Mouse (Mus musculus) lung, postnatal 0 days (tissue): ENCODE data around the gene Med12l. TPM values are rescaled to one million over a fixed set of nuclear protein-coding genes. Genes with fewer than 3 reads are reported as not detected.

Experiments
- ATAC-seq: fragments of 200-750 bp; cut with Nextera tagmentation; 2 replicates; pipeline ENCODE4 v1.8.0; 2017; ENCODE audit warnings: moderate library complexity
- DNase-seq: peaks from one replicate; pipeline ENCODE4 v3.0.0-alpha.2; 2016; ENCODE audit warnings: low spot score
- H3K27ac ChIP-seq: fragments of 300-500 bp; sonication (generic); 2 replicates; pipeline ENCODE4 v1.5.1; 2014; ENCODE audit warnings: antibody characterized with exemption, mild to moderate bottlenecking, low read length, mixed read lengths
- H3K27me3 ChIP-seq: fragments of 300-500 bp; sonication (generic); replicated peaks from 2 replicates; pipeline ENCODE4 v1.6.1; 2014; ENCODE audit warnings: low read length, mixed read lengths; ENCODE audit not compliant: insufficient read depth
- H3K36me3 ChIP-seq: fragments of 300-500 bp; sonication (generic); 2 replicates; pipeline ENCODE4 v1.6.1; 2014; ENCODE audit warnings: low read length, mixed read lengths; ENCODE audit not compliant: insufficient read depth
- H3K4me1 ChIP-seq: fragments of 300-500 bp; sonication (generic); 2 replicates; pipeline ENCODE4 v1.6.1; 2014; ENCODE audit warnings: antibody characterized with exemption, low read depth, low read length, mixed read lengths; ENCODE audit not compliant: insufficient read depth
- H3K4me2 ChIP-seq: fragments of 300-500 bp; sonication (generic); replicated peaks from 2 replicates; pipeline ENCODE4 v1.6.1; 2014; ENCODE audit warnings: low read depth, mild to moderate bottlenecking, low read length, moderate library complexity, mixed read lengths
- H3K4me3 ChIP-seq: fragments of 300-500 bp; sonication (generic); 2 replicates; pipeline ENCODE4 v1.5.1; 2014; ENCODE audit warnings: low read depth, low read length
- H3K9ac ChIP-seq: fragments of 300-500 bp; sonication (generic); replicated peaks from 2 replicates; pipeline ENCODE4 v1.6.1; 2014; ENCODE audit warnings: low read depth, mild to moderate bottlenecking
- H3K9me3 ChIP-seq: fragments of 300-500 bp; sonication (generic); 2 replicates; pipeline ENCODE4 v1.6.1; 2016; ENCODE audit warnings: low read length, mixed read lengths
- CTCF ChIP-seq: IDR thresholded peaks from 2 replicates; pipeline ENCODE4 v1.5.1; 2016; ENCODE audit warnings: antibody characterized with exemption, mild to moderate bottlenecking
- EP300 ChIP-seq: IDR thresholded peaks from 2 replicates; pipeline ENCODE4 v1.6.1; 2016; ENCODE audit warnings: antibody characterized with exemption, mild to moderate bottlenecking, control low read depth
- WGBS: fragments of 180-500 bp; shearing (Covaris S2); extraction: QIAGEN DNeasy Blood & Tissue Kit; methylation state at CpG from one replicate; pipeline ENCODE4 v1.1.7; 2014; 5-methylcytosine and 5-hydroxymethylcytosine counted together
- polyA plus RNA-seq: library from polyadenylated mRNA; unstranded; fragments of >200 nt; fragmentation: Nextera tagmentation; extraction: Ambion mirVana; gene quantifications from 2 replicates; pipeline ENCODE4 v1.2.1, GENCODE M21; 2015

Gene Med12l
- polyA plus RNA-seq, 1 experiment from 2014 or later = 0.27 TPM

DNA sequence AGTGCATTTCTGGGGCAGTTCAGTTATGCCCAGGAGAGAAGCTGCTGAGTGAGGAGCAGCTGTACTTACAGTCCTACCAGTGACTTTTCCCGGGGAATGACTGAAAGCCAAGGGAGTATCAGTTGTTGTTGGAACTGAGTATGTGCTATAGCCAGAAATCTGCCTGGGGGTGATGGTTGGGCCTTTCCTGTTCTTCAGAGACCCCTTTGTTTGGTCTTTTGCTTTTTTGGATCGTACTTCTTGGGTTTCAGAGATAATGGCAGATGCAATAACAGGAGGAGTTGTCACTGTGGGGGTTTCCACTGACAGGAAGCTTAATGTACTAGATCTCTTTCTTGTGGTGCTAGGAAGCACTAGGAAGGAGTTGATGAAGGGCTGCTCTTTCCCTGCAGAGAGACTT is 322.9 kb downstream of the Med12l start:
- DNase-seq = no peak
- no peaks in the 10 kb centered on the region for H3K36me3 ChIP-seq

DNA sequence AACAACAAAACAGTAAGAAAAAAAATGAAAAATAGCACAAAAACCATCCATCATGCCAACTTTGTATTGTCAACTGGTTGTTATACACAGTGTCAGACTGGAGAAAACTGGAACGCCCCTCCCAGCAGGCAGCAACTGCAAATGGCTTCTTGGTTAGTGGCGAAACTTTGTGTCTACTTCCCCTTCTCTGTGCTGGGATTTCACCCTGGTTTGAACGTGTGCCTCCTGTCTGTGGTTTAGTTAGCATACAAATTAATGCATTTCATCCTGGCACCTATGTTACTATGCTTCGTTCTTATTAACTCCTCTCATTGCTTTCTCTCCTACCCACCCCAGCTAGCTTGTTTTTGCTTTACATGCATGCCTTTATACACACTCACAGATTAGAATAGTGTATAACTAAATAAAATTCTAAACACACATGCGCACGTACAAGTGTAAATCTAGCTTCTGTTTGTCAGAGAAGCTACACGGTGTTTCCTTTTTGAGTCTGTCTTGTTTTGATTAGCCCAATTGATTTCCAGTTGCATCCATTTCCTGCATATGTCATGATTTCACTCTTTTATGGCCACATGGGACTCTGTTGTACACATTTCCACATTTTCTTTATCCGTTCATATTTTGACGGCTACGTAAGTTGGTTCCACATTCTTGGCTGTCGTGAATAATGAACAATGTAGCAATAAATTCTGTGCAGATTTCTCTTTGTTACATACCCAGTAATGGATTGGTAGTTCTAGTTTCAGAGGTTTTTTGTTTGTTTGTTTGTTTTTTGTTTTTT is 336.2 kb downstream of the Med12l start:
- Histone ChIP-seq H3K36me3 (no peaks in the 10 kb centered on the region), H3K9ac (no peak overlapping the region), H3K4me1 (no peaks in the 10 kb centered on the region), H3K4me3 (no peak overlapping the region), H3K4me2 (no peak overlapping the region), H3K27ac (no peak overlapping the region), H3K9me3 (no peaks in the 10 kb centered on the region), H3K27me3 (no peaks in the 10 kb centered on the region)
- TF ChIP-seq EP300 = no peak
- TF ChIP-seq CTCF = no peak
- ATAC-seq (no peak), DNase-seq (peak; percentile 15)
- WGBS = 64% methylated on average over 11 of the region's 11 CpGs

More for the DNA sequence above, 322.9 kb downstream of the Med12l start:
- H3K4me3 ChIP-seq = no peak overlapping the region
- TF ChIP-seq EP300 = no peak
- no peak for TF ChIP-seq CTCF
- ATAC-seq = no peak
- H3K4me2 ChIP-seq = no peak overlapping the region
- no peaks in the 10 kb centered on the region for H3K4me1 ChIP-seq
- H3K9ac ChIP-seq = no peak overlapping the region
- 84% methylated on average over 2 of the region's 2 CpGs for WGBS
- no peak overlapping the region for H3K27ac ChIP-seq
- no peaks in the 10 kb centered on the region for H3K27me3 ChIP-seq
- no peaks in the 10 kb centered on the region for H3K9me3 ChIP-seq

DNA sequence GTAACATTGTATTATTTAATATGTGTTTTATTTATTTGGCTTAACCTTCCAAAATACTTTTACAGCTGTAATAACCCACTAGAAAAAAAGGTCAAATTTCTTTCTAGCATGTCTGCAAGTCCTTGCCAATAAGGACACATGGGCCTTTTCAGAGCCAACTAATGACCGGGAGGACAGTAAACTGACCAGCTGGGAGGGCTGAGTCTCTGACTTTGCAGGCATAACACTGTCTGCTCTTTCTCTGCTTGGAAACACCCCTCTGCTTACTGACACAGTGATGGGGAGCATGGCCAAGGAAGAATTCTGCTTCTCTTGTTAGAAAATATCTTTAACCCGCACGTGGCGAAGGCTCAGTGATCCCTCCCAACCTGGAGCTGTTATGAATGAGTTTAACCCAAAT is 337.4 kb downstream of the Med12l start:
- 48% methylated on average over 4 of the region's 4 CpGs for WGBS
- H3K27ac ChIP-seq = no peak overlapping the region
- peak overlapping the region; percentile 65; the same call in 1 of the 2 replicates for H3K4me3 ChIP-seq
- no peaks in the 10 kb centered on the region for H3K36me3 ChIP-seq
- peak; percentile 70 for DNase-seq
- no peaks in the 10 kb centered on the region for H3K4me1 ChIP-seq
- no peaks in the 10 kb centered on the region for H3K27me3 ChIP-seq
- H3K9ac ChIP-seq = no peak overlapping the region
- peak overlapping the region; percentile 94 for H3K4me2 ChIP-seq
- no peaks in the 10 kb centered on the region for H3K9me3 ChIP-seq
- no peak for TF ChIP-seq CTCF
- TF ChIP-seq EP300 = no peak
- ATAC-seq = peak; percentile 69

DNA sequence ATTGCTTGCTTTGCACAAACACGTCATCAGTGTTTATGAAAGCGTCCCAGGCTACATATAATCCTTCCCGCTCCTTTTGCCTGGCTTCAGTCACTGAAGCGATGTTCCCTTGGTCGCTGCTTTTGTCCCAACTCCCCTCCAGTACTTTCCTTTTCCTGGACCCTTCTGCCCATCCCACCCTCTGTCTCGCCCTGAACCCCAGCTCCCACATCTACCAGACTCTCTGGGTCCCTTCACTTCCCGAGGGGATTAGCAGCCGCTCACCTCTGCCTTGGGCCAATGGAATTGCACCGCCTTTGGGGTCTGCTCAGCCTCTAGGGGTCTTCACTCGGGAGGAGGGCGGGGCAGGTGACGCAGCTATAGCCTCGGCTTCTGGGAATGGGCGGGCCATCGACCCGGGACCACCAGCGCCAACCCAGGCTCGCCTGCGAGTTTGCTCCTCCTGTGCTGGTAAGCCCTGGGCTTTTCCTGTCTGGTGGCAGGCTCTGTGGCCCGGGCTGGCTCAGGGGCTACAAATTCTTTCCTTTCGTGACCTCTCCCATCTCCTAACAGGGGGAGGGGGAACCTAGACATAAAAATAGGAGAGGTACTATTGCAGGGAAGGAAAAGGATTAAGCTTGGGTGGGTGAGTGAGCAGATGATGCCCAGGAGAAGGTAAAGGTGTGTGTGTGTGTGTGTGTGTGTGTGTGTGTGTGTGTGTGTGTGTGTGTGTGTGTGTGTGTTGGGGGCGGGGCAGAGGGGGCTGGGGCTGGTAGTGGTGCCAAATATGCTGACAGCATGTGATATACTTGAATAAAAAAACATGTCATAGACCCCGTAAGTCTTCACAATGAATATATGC is 338.7 kb downstream of the Med12l start, which contains the start of gene Igsf10:
Igsf10 (minus strand) TSS at position 330 of the 841 bp plus-strand sequence.
- Histone ChIP-seq H3K27me3 (no peaks in the 10 kb centered on the region), H3K4me3 (peak within 1 kb of the TSS; percentile 65), H3K36me3 (no peaks in the 10 kb centered on the region), H3K4me1 (no peaks in the 10 kb centered on the region), H3K4me2 (peak within 1 kb of the TSS; percentile 94), H3K9me3 (no peaks in the 10 kb centered on the region), H3K9ac (peak within 1 kb of the TSS; percentile 54), H3K27ac (peak within 1 kb of the TSS; percentile 62)
- TF ChIP-seq EP300 (no peak), CTCF (no peak)
- ATAC-seq = peak; percentile 77
- peak; percentile 70 for DNase-seq
- WGBS = 2% methylated on average over 22 of the region's 23 CpGs

DNA sequence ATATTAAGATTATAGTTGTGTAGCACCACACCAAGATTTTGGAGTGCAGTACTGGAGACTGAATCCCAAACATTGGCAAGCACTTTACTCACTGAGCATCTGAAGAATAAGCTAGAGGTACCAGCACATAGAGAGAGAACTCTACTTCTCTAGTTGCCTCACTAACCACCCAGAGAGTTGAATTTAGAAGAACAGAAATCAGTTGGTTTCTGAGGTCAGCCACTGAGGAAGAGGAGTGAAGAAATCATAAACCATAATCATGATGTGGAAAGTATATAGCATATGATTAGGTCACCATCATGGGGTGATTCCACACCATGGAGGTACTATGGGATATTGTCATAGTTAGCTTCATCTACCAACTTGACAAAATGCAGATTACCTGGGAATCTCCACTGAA is 346.1 kb downstream of the Med12l start:
- TF ChIP-seq CTCF (no peak), EP300 (no peak)
- Histone ChIP-seq H3K4me1 (no peaks in the 10 kb centered on the region), H3K36me3 (no peaks in the 10 kb centered on the region), H3K27ac (no peak overlapping the region), H3K9me3 (no peaks in the 10 kb centered on the region), H3K4me3 (no peak overlapping the region), H3K27me3 (no peaks in the 10 kb centered on the region), H3K4me2 (no peak overlapping the region), H3K9ac (no peak overlapping the region)
- ATAC-seq (no peak), DNase-seq (no peak)

DNA sequence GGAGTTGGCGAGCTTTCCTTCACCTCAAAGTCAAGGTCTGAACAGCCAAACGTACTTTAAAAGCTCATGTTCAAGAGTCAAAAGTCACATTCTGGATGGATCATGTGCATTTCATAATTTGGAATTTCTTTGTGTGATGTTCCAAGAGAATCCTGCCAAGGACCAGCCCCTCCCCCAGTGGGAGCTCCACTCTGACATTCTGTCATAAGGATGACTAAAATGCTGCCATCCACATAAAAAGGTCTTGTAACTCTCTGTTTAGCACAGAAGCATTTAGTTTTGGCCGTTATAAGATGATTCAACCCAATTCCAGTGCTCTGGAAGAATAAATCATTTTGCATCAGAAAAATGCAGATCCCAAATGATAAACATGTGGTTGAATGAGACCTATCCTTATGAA is 348.5 kb downstream of the Med12l start:
- 67% methylated on average over 3 of the region's 3 CpGs for WGBS
- ATAC-seq = no peak

More for the DNA sequence above, 348.5 kb downstream of the Med12l start:
- no peak overlapping the region for H3K9ac ChIP-seq
- H3K4me2 ChIP-seq = no peak overlapping the region
- TF ChIP-seq EP300 = no peak
- TF ChIP-seq CTCF = no peak
- H3K27ac ChIP-seq = no peak overlapping the region
- H3K9me3 ChIP-seq = no peaks in the 10 kb centered on the region
- DNase-seq = peak; percentile 4
- H3K4me1 ChIP-seq = no peaks in the 10 kb centered on the region
- no peak overlapping the region for H3K4me3 ChIP-seq
- H3K27me3 ChIP-seq = no peaks in the 10 kb centered on the region
- no peaks in the 10 kb centered on the region for H3K36me3 ChIP-seq
